Mouse (Mus musculus) forebrain, embryonic 13.5 days (tissue): ENCODE results near the gene Lemd2. TPM values are rescaled to one million over a fixed set of nuclear protein-coding genes. Genes with fewer than 3 reads are reported as not detected.

Source experiments
- ATAC-seq: fragments of 200-750 bp; cut with Nextera tagmentation; 2 replicates; pipeline ENCODE4 v1.8.0; 2017
- H3K27ac ChIP-seq: fragments of 300-500 bp; sonication (generic); 2 replicates; pipeline ENCODE4 v1.5.1; 2015; ENCODE audit warnings: inconsistent platforms, mild to moderate bottlenecking, moderate library complexity
- H3K27me3 ChIP-seq: fragments of 300-500 bp; sonication (generic); 2 replicates; pipeline ENCODE4 v1.6.1; 2015; ENCODE audit warnings: mild to moderate bottlenecking, inconsistent platforms
- H3K36me3 ChIP-seq: fragments of 300-500 bp; sonication (generic); 2 replicates; pipeline ENCODE4 v1.6.1; 2015; ENCODE audit warnings: mild to moderate bottlenecking, inconsistent platforms; ENCODE audit not compliant: poor library complexity, severe bottlenecking
- H3K4me1 ChIP-seq: fragments of 300-500 bp; sonication (generic); 2 replicates; pipeline ENCODE4 v1.6.1; 2015; ENCODE audit warnings: inconsistent platforms
- H3K4me2 ChIP-seq: fragments of 300-500 bp; sonication (generic); 2 replicates; pipeline ENCODE4 v1.6.1; 2015; ENCODE audit warnings: inconsistent platforms, mild to moderate bottlenecking, moderate library complexity
- H3K4me3 ChIP-seq: fragments of 300-500 bp; sonication (generic); 2 replicates; pipeline ENCODE4 v1.5.1; 2015; ENCODE audit warnings: mild to moderate bottlenecking, inconsistent platforms
- H3K9ac ChIP-seq: fragments of 300-500 bp; sonication (generic); 2 replicates; pipeline ENCODE4 v1.6.1; 2015; ENCODE audit warnings: mild to moderate bottlenecking, inconsistent platforms
- H3K9me3 ChIP-seq: fragments of 300-500 bp; sonication (generic); replicated peaks from 2 replicates; pipeline ENCODE4 v1.6.1; 2016; ENCODE audit warnings: inconsistent platforms
- WGBS: fragments of 180-500 bp; shearing (Covaris S2); methylation state at CpG from one replicate; pipeline ENCODE4 v1.1.7; 2015; 5-methylcytosine and 5-hydroxymethylcytosine counted together
- polyA plus RNA-seq: library from polyadenylated mRNA; unstranded; fragments of >200 nt; fragmentation: Nextera tagmentation; extraction: Ambion mirVana; gene quantifications from 2 replicates; pipeline ENCODE4 v1.2.1, GENCODE M21; 2015

The Lemd2 gene
- polyA plus RNA-seq, 1 experiment from 2014 or later, result 14.6 TPM

DNA sequence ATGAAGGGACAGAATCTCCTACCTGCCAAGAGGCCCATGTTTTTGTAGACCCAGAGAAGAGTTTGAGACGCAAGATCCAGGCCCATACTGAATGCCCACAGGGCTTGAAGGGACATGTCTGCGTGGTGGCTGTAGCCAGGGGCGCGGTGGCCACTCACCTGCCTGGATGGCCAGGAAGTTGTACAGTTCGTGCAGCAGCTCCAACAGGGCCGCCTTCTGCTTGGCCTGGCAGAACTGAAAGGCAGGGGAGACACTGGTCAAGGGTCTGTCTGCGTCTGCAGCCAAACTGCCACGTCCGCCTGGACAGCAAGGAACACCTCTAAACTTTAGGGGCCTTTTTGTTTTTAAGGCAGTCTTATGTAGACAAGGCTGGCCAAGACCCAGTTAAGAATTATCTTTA, 5.1 kb downstream of the Lemd2 start:
- no peak for ATAC-seq
- H3K4me1 ChIP-seq, result peaks cover 41% of the 10 kb centered on the region
- no peak overlapping the region for H3K4me2 ChIP-seq
- 95% methylated on average over 9 of the region's 9 CpGs for WGBS
- H3K27ac ChIP-seq, result no peak overlapping the region
- no peaks in the 10 kb centered on the region for H3K9me3 ChIP-seq
- H3K4me3 ChIP-seq, result no peak overlapping the region
- H3K27me3 ChIP-seq, result no peaks in the 10 kb centered on the region
- H3K36me3 ChIP-seq, result peaks cover 80% of the 10 kb centered on the region
- H3K9ac ChIP-seq, result no peak overlapping the region

DNA sequence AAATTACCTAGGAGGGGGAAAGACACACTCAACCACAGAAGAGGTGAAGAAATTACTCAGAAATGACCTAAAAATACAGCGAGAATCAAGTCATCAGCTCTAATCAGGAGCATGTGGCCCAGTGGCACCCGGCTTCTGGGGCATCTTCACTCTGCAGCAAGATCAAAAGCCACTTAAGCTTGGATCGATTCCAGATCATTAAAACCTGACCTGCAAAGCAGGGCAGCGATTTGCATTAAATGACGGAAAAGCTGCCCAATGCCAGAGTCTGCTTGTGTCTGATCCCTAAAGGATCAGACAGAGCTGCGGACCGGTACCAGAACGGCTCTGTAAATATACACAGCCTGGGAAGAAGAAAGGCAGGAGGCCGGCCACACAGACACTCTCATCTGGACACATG, 8.1 kb downstream of the Lemd2 start:
- Histone ChIP-seq H3K4me2 (no peak overlapping the region), H3K27me3 (no peaks in the 10 kb centered on the region), H3K36me3 (peaks cover 96% of the 10 kb centered on the region), H3K4me3 (no peak overlapping the region), H3K9ac (no peak overlapping the region), H3K27ac (peak overlapping the region; percentile 51; the same call in 1 of the 2 replicates), H3K9me3 (no peaks in the 10 kb centered on the region), H3K4me1 (peaks cover 34% of the 10 kb centered on the region)
- 46% methylated on average over 9 of the region's 9 CpGs for WGBS
- no peak; the same call in 1 of the 2 replicates for ATAC-seq

DNA sequence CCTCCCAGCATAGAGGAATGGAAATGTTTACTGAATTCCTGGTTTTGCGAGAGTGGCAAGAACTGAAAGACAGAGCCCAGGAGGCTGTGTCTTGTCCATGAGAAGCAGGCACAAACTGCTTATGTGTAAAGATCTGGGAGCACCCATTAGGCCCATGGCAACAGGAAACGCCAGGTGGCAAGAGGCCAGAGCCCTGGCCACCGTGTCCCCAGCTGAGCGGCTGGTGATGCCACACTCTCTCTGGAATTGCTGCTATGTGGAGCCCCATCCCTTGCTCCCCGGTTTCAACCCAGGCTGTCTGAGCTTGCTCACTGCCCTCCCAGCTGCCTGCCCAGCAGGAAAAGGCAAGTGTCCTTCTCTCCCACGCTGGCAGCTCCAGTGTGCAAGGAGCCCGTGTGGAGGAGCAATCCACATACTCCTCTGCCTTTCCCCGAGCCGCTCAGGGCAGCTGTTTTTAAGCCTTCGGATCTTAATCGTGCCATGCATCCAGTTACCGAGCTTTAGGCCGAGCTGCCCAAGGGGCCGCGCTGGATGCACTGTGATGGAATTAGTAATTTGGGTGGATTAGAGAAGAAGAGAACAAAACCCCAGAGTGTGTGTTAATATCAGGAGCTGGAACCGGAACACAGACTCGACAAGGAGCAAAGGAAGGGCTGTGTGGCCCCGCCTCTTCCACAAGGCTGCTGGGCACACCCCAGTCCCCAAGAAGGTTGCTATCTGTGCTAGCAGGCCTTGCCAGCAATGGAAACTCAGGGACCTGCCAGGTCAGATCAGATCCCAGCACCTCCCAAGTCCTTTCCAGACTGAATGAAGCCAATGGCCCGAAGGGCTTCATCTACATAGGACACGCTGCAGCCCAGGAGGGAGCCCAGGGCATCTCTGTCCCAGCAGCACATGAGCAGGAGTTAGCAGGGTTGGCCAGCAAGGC, 9.7 kb downstream of the Lemd2 start:
- Histone ChIP-seq H3K27me3 (no peaks in the 10 kb centered on the region), H3K4me2 (no peak overlapping the region), H3K4me3 (no peak overlapping the region), H3K9me3 (no peaks in the 10 kb centered on the region), H3K9ac (no peak overlapping the region; the same call in 1 of the 2 replicates), H3K36me3 (peaks cover 93% of the 10 kb centered on the region), H3K27ac (peak overlapping the region; percentile 51; the same call in 1 of the 2 replicates), H3K4me1 (peaks cover 40% of the 10 kb centered on the region)
- ATAC-seq, result no peak
- 52% methylated on average over 20 of the region's 20 CpGs for WGBS

GRCm38 (mm10) chr17:27191804-27192203, 12.5 kb downstream of the Lemd2 start:
- ATAC-seq, result no peak
- 85% methylated on average over 5 of the region's 5 CpGs for WGBS
- Histone ChIP-seq H3K27ac (no peak overlapping the region), H3K36me3 (peaks cover 67% of the 10 kb centered on the region), H3K4me1 (peaks cover 42% of the 10 kb centered on the region), H3K27me3 (peaks cover 10% of the 10 kb centered on the region; the same call in 1 of the 2 replicates), H3K4me2 (no peak overlapping the region), H3K9me3 (no peaks in the 10 kb centered on the region), H3K9ac (no peak overlapping the region), H3K4me3 (no peak overlapping the region)

GRCm38 (mm10) chr17:27191189-27191588, 13.1 kb downstream of the Lemd2 start:
- H3K9me3 ChIP-seq, result no peaks in the 10 kb centered on the region
- 91% methylated on average over 6 of the region's 6 CpGs for WGBS
- ATAC-seq, result no peak
- peaks cover 61% of the 10 kb centered on the region for H3K36me3 ChIP-seq
- H3K4me3 ChIP-seq, result no peak overlapping the region
- no peak overlapping the region for H3K9ac ChIP-seq
- peaks cover 36% of the 10 kb centered on the region for H3K4me1 ChIP-seq
- no peak overlapping the region for H3K27ac ChIP-seq
- H3K27me3 ChIP-seq, result peaks cover 10% of the 10 kb centered on the region; the same call in 1 of the 2 replicates
- H3K4me2 ChIP-seq, result no peak overlapping the region

DNA sequence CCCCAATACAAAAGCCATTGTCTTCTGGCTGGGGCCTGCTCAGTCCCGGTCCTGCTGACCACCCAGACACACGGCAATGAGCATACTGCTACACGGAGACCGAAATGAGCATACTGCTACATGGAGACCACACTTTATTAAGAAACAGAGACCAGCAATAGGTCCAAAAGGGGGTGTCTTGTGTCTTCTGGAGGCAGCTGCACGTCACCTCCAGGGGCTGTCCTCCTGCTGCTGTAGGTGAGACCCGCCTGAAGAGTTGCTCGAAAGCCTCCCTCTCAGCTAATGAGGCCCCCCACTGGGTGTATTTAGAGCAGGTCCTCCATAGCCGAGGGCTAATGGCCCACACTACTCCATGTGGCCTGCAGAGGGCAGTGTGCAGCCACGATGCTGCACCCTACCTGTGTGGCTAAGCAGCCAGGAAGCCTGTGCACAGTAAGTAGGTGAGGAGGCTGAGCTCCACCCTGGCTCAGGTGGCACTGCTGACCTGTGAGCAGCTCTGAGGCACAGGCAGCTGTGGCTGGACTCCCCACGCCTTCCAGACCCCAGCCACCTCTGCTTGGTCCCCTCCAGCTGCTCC, 14.5 kb downstream of the Lemd2 start:
- H3K27ac ChIP-seq, result no peak overlapping the region
- WGBS, result 20% methylated on average over 10 of the region's 10 CpGs
- H3K4me1 ChIP-seq, result peaks cover 23% of the 10 kb centered on the region

DNA sequence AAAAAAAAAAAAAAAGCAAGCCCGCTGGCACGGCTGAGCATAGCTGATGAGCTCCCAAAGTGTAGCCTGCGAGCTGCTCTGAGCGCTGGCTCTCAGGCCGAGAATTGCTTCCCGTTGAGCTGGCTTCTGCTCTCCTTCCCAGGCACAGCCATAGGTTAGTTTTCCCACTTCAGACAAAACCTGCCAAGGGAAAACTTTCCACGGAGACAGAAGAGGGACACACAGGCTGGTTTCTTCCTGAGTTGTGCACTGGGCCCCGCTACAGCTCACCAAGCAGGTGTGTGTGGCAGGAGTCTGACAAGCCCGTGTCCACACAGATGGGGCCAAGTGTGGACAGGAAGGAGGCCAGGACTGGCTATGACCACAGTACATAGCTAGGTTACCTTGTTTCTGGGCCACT, 15.4 kb downstream of the Lemd2 start:
- H3K36me3 ChIP-seq, result peaks cover 40% of the 10 kb centered on the region
- ATAC-seq, result no peak
- H3K9me3 ChIP-seq, result no peaks in the 10 kb centered on the region
- H3K4me2 ChIP-seq, result no peak overlapping the region
- no peak overlapping the region for H3K27ac ChIP-seq
- peaks cover 15% of the 10 kb centered on the region; the same call in 1 of the 2 replicates for H3K4me1 ChIP-seq
- H3K9ac ChIP-seq, result no peak overlapping the region
- H3K4me3 ChIP-seq, result no peak overlapping the region
- WGBS, result 78% methylated on average over 9 of the region's 9 CpGs
- H3K27me3 ChIP-seq, result peaks cover 10% of the 10 kb centered on the region; the same call in 1 of the 2 replicates

More for the DNA sequence above, 14.5 kb downstream of the Lemd2 start:
- Histone ChIP-seq H3K4me3 (no peak overlapping the region), H3K9me3 (no peaks in the 10 kb centered on the region), H3K4me2 (no peak overlapping the region), H3K9ac (no peak overlapping the region), H3K27me3 (peaks cover 10% of the 10 kb centered on the region; the same call in 1 of the 2 replicates), H3K36me3 (peaks cover 49% of the 10 kb centered on the region)
- ATAC-seq, result peak; percentile 75; the same call in 1 of the 2 replicates

DNA sequence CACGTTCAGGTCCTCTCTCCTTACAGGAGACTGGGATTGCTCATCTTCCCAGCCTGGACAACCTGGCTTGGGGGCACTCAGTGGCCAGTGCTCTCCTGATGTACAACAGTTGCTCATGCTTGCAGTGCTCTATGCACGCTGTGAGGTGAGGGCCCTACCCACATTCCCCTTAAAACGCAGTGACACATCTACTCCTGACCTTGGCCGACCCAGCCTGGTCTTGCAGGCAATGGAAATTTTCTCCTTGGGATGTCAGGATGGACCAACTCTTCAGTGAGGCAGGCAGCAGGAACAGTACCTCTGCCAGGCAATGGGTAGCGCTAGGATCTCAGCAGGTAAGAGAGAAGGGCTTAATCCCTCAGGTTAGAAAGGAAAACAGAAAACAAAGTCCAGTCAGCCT, 17.2 kb downstream of the Lemd2 start:
- no peak for ATAC-seq
- Histone ChIP-seq H3K4me3 (no peak overlapping the region), H3K9me3 (no peaks in the 10 kb centered on the region), H3K9ac (no peak overlapping the region), H3K27me3 (peaks cover 10% of the 10 kb centered on the region; the same call in 1 of the 2 replicates), H3K4me2 (no peak overlapping the region), H3K4me1 (peaks cover 13% of the 10 kb centered on the region; the same call in 1 of the 2 replicates), H3K36me3 (peaks cover 22% of the 10 kb centered on the region), H3K27ac (no peak overlapping the region)
- 56% methylated on average over 5 of the region's 5 CpGs for WGBS

- ATAC-seq, result no peak
- no peak overlapping the region for H3K27ac ChIP-seq
- H3K9me3 ChIP-seq, result no peaks in the 10 kb centered on the region
- H3K36me3 ChIP-seq, result peaks cover 12% of the 10 kb centered on the region
- no peak overlapping the region for H3K4me3 ChIP-seq
- no peak overlapping the region for H3K4me2 ChIP-seq
- peaks cover 10% of the 10 kb centered on the region; the same call in 1 of the 2 replicates for H3K27me3 ChIP-seq
- no peak overlapping the region for H3K9ac ChIP-seq
- WGBS, result 91% methylated on average over 3 of the region's 3 CpGs
- H3K4me1 ChIP-seq, result peaks cover 13% of the 10 kb centered on the region; the same call in 1 of the 2 replicates
These were observed 18.2 kb downstream of the Lemd2 start for GRCm38 (mm10) chr17:27186068-27186467.

- ATAC-seq, result no peak
- H3K27me3 ChIP-seq, result 0 out of 2 replicates have a peak, but pooled peaks cover 6% of the 10 kb centered on the region
- no peaks in the 10 kb centered on the region for H3K9me3 ChIP-seq
- no peak overlapping the region for H3K9ac ChIP-seq
- H3K36me3 ChIP-seq, result no peaks in the 10 kb centered on the region
- H3K27ac ChIP-seq, result no peak overlapping the region
- no peak overlapping the region for H3K4me2 ChIP-seq
- no peak overlapping the region for H3K4me3 ChIP-seq
- 83% methylated on average over 12 of the region's 12 CpGs for WGBS
- peaks cover 7% of the 10 kb centered on the region; the same call in 1 of the 2 replicates for H3K4me1 ChIP-seq
These were observed 20.5 kb downstream of the Lemd2 start for GRCm38 (mm10) chr17:27183667-27184292.

GRCm38 (mm10) chr17:27182401-27182800, 21.9 kb downstream of the Lemd2 start:
- H3K27me3 ChIP-seq, result 0 out of 2 replicates have a peak, but pooled peaks cover 5% of the 10 kb centered on the region
- no peak overlapping the region for H3K27ac ChIP-seq
- no peaks in the 10 kb centered on the region for H3K4me1 ChIP-seq
- 72% methylated on average over 5 of the region's 5 CpGs for WGBS
- H3K9ac ChIP-seq, result no peak overlapping the region
- no peaks in the 10 kb centered on the region for H3K36me3 ChIP-seq
- H3K4me3 ChIP-seq, result no peak overlapping the region
- H3K4me2 ChIP-seq, result no peak overlapping the region
- ATAC-seq, result no peak; the same call in 1 of the 2 replicates
- no peaks in the 10 kb centered on the region for H3K9me3 ChIP-seq

GRCm38 (mm10) chr17:27181666-27182065, 22.6 kb downstream of the Lemd2 start:
- Histone ChIP-seq H3K4me2 (no peak overlapping the region), H3K4me1 (no peaks in the 10 kb centered on the region), H3K27me3 (no peaks in the 10 kb centered on the region), H3K4me3 (no peak overlapping the region), H3K27ac (no peak overlapping the region), H3K9ac (no peak overlapping the region), H3K9me3 (no peaks in the 10 kb centered on the region), H3K36me3 (no peaks in the 10 kb centered on the region)
- WGBS, result 56% methylated on average over 3 of the region's 3 CpGs
- ATAC-seq, result no peak
